Mouse (Mus musculus): ENCODE measurements at regions not wholly inside any gene's neighbourhood (a gene's known extent, or its start where the extent isn't known, plus 50 kb on each side); places are given as distances from the start of the nearest gene placed in this dataset.

- no peak overlapping the region for H3K27ac ChIP-seq (replicated peaks; ENCODE audit: low read depth, low read length)
- WGBS, result 81% methylated on average over 14 of the region's 14 CpGs
- no peaks in the 10 kb centered on the region for H3K9me3 ChIP-seq (ENCODE audit: control insufficient read depth, low read length)
- no peak for DNase-seq (ENCODE audit: low spot score)
- H3K4me1 ChIP-seq (ENCODE audit: control insufficient read depth, insufficient read depth, low read length), result no peaks in the 10 kb centered on the region
- no peaks in the 10 kb centered on the region for H3K27me3 ChIP-seq (replicated peaks; ENCODE audit: control insufficient read depth, insufficient read depth, low read length)
- H3K4me2 ChIP-seq (ENCODE audit: low read depth, low read length), result no peak overlapping the region
- no peak overlapping the region for H3K9ac ChIP-seq (ENCODE audit: low read depth, low read length)
- peak; percentile 15; the same call in 1 of the 2 replicates for ATAC-seq (ENCODE audit: low read depth)
- H3K36me3 ChIP-seq (ENCODE audit: control insufficient read depth, insufficient read depth, low read length), result no peaks in the 10 kb centered on the region
- no peak overlapping the region for H3K4me3 ChIP-seq (ENCODE audit: low read depth, low read length)
Observed at GRCm38 (mm10) chr1:64255554-64256295, 133.6 kb upstream of the Klf7 start.

GRCm38 (mm10) chr1:64254673-64255072, 132.6 kb upstream of the Klf7 start:
- 82% methylated on average over 8 of the region's 8 CpGs for WGBS
- Histone ChIP-seq H3K9ac (ENCODE audit: low read depth, low read length) (no peak overlapping the region), H3K4me2 (ENCODE audit: low read depth, low read length) (no peak overlapping the region), H3K4me1 (ENCODE audit: control insufficient read depth, insufficient read depth, low read length) (no peaks in the 10 kb centered on the region), H3K36me3 (ENCODE audit: control insufficient read depth, insufficient read depth, low read length) (no peaks in the 10 kb centered on the region), H3K9me3 (ENCODE audit: control insufficient read depth, low read length) (no peaks in the 10 kb centered on the region), H3K4me3 (ENCODE audit: low read depth, low read length) (no peak overlapping the region), H3K27me3 (replicated peaks; ENCODE audit: control insufficient read depth, insufficient read depth, low read length) (no peaks in the 10 kb centered on the region), H3K27ac (replicated peaks; ENCODE audit: low read depth, low read length) (no peak overlapping the region)
- DNase-seq (ENCODE audit: low spot score), result no peak
- ATAC-seq (ENCODE audit: low read depth), result no peak

- 49% methylated on average over 8 of the region's 8 CpGs for WGBS
- Histone ChIP-seq H3K9me3 (ENCODE audit: control insufficient read depth, low read length) (no peaks in the 10 kb centered on the region), H3K4me2 (ENCODE audit: low read depth, low read length) (no peak overlapping the region), H3K9ac (ENCODE audit: low read depth, low read length) (no peak overlapping the region), H3K27ac (replicated peaks; ENCODE audit: low read depth, low read length) (no peak overlapping the region), H3K4me1 (ENCODE audit: control insufficient read depth, insufficient read depth, low read length) (no peaks in the 10 kb centered on the region), H3K4me3 (ENCODE audit: low read depth, low read length) (no peak overlapping the region), H3K27me3 (replicated peaks; ENCODE audit: control insufficient read depth, insufficient read depth, low read length) (no peaks in the 10 kb centered on the region), H3K36me3 (ENCODE audit: control insufficient read depth, insufficient read depth, low read length) (no peaks in the 10 kb centered on the region)
- ATAC-seq (ENCODE audit: low read depth), result no peak
- DNase-seq (ENCODE audit: low spot score), result peak; percentile 14
Observed at GRCm38 (mm10) chr1:64253996-64254395, 131.9 kb upstream of the Klf7 start.

GRCm38 (mm10) chr1:64242401-64242800, 120.3 kb upstream of the Klf7 start:
- 64% methylated on average over 2 of the region's 2 CpGs for WGBS
- ATAC-seq (ENCODE audit: low read depth), result no peak

GRCm38 (mm10) chr1:64229654-64230053, 107.6 kb upstream of the Klf7 start:
- no peak for ATAC-seq (ENCODE audit: low read depth)
- DNase-seq (ENCODE audit: low spot score), result no peak
- no peaks in the 10 kb centered on the region for H3K36me3 ChIP-seq (ENCODE audit: control insufficient read depth, insufficient read depth, low read length)
- H3K9me3 ChIP-seq (ENCODE audit: control insufficient read depth, low read length), result no peaks in the 10 kb centered on the region
- H3K4me1 ChIP-seq (ENCODE audit: control insufficient read depth, insufficient read depth, low read length), result peaks cover 5% of the 10 kb centered on the region
- H3K4me2 ChIP-seq (ENCODE audit: low read depth, low read length), result no peak overlapping the region
- no peak overlapping the region for H3K27ac ChIP-seq (replicated peaks; ENCODE audit: low read depth, low read length)
- 87% methylated on average over 1 of the region's 1 CpGs for WGBS
- no peak overlapping the region for H3K9ac ChIP-seq (ENCODE audit: low read depth, low read length)
- no peak overlapping the region for H3K4me3 ChIP-seq (ENCODE audit: low read depth, low read length)
- no peaks in the 10 kb centered on the region for H3K27me3 ChIP-seq (replicated peaks; ENCODE audit: control insufficient read depth, insufficient read depth, low read length)

More at GRCm38 (mm10) chr1:64242401-64242800, 120.3 kb upstream of the Klf7 start:
- no peaks in the 10 kb centered on the region for H3K27me3 ChIP-seq (replicated peaks; ENCODE audit: control insufficient read depth, insufficient read depth, low read length)
- H3K4me1 ChIP-seq (ENCODE audit: control insufficient read depth, insufficient read depth, low read length), result no peaks in the 10 kb centered on the region
- no peaks in the 10 kb centered on the region for H3K9me3 ChIP-seq (ENCODE audit: control insufficient read depth, low read length)
- no peak for DNase-seq (ENCODE audit: low spot score)
- H3K9ac ChIP-seq (ENCODE audit: low read depth, low read length), result no peak overlapping the region
- H3K36me3 ChIP-seq (ENCODE audit: control insufficient read depth, insufficient read depth, low read length), result no peaks in the 10 kb centered on the region
- H3K4me3 ChIP-seq (ENCODE audit: low read depth, low read length), result no peak overlapping the region
- H3K4me2 ChIP-seq (ENCODE audit: low read depth, low read length), result no peak overlapping the region
- no peak overlapping the region for H3K27ac ChIP-seq (replicated peaks; ENCODE audit: low read depth, low read length)

GRCm38 (mm10) chr1:64226001-64226918, 104.2 kb upstream of the Klf7 start:
- no peaks in the 10 kb centered on the region for H3K36me3 ChIP-seq (ENCODE audit: control insufficient read depth, insufficient read depth, low read length)
- no peaks in the 10 kb centered on the region for H3K27me3 ChIP-seq (replicated peaks; ENCODE audit: control insufficient read depth, insufficient read depth, low read length)
- 29% methylated on average over 16 of the region's 16 CpGs for WGBS
- no peak overlapping the region for H3K9ac ChIP-seq (ENCODE audit: low read depth, low read length)
- DNase-seq (ENCODE audit: low spot score), result peak; percentile 76
- no peak overlapping the region for H3K27ac ChIP-seq (replicated peaks; ENCODE audit: low read depth, low read length)
- no peaks in the 10 kb centered on the region for H3K9me3 ChIP-seq (ENCODE audit: control insufficient read depth, low read length)
- peak; percentile 89 for ATAC-seq (ENCODE audit: low read depth)
- H3K4me2 ChIP-seq (ENCODE audit: low read depth, low read length), result no peak overlapping the region
- H3K4me1 ChIP-seq (ENCODE audit: control insufficient read depth, insufficient read depth, low read length), result peaks cover 5% of the 10 kb centered on the region
- H3K4me3 ChIP-seq (ENCODE audit: low read depth, low read length), result no peak overlapping the region

GRCm38 (mm10) chr1:64223779-64224687, 102.0 kb upstream of the Klf7 start:
- ATAC-seq (ENCODE audit: low read depth) (peak; percentile 66), DNase-seq (ENCODE audit: low spot score) (peak; percentile 75)
- H3K4me2 ChIP-seq (ENCODE audit: low read depth, low read length), result no peak overlapping the region; the same call in 1 of the 2 replicates
- peaks cover 5% of the 10 kb centered on the region for H3K4me1 ChIP-seq (ENCODE audit: control insufficient read depth, insufficient read depth, low read length)
- 0 out of 2 replicates have a peak overlapping the region, but pooled peaks have one; percentile 28 for H3K27ac ChIP-seq (replicated peaks; ENCODE audit: low read depth, low read length)
- H3K9ac ChIP-seq (ENCODE audit: low read depth, low read length), result no peak overlapping the region
- H3K4me3 ChIP-seq (ENCODE audit: low read depth, low read length), result no peak overlapping the region
- H3K9me3 ChIP-seq (ENCODE audit: control insufficient read depth, low read length), result no peaks in the 10 kb centered on the region
- H3K36me3 ChIP-seq (ENCODE audit: control insufficient read depth, insufficient read depth, low read length), result no peaks in the 10 kb centered on the region
- no peaks in the 10 kb centered on the region for H3K27me3 ChIP-seq (replicated peaks; ENCODE audit: control insufficient read depth, insufficient read depth, low read length)
- 67% methylated on average over 19 of the region's 19 CpGs for WGBS

GRCm38 (mm10) chr1:64222475-64222874, 100.4 kb upstream of the Klf7 start:
- no peaks in the 10 kb centered on the region for H3K9me3 ChIP-seq (ENCODE audit: control insufficient read depth, low read length)
- no peak overlapping the region for H3K27ac ChIP-seq (replicated peaks; ENCODE audit: low read depth, low read length)
- no peak overlapping the region for H3K4me2 ChIP-seq (ENCODE audit: low read depth, low read length)
- WGBS, result 47% methylated on average over 2 of the region's 2 CpGs
- H3K4me1 ChIP-seq (ENCODE audit: control insufficient read depth, insufficient read depth, low read length), result peaks cover 5% of the 10 kb centered on the region
- no peaks in the 10 kb centered on the region for H3K36me3 ChIP-seq (ENCODE audit: control insufficient read depth, insufficient read depth, low read length)
- no peaks in the 10 kb centered on the region for H3K27me3 ChIP-seq (replicated peaks; ENCODE audit: control insufficient read depth, insufficient read depth, low read length)
- DNase-seq (ENCODE audit: low spot score) (no peak), ATAC-seq (ENCODE audit: low read depth) (no peak)
- no peak overlapping the region for H3K4me3 ChIP-seq (ENCODE audit: low read depth, low read length)
- H3K9ac ChIP-seq (ENCODE audit: low read depth, low read length), result no peak overlapping the region
